Mouse (Mus musculus) ZHBTc4 (cell line): ENCODE data around the gene Rundc1.
"Not testable (repeated sequence)": the region's sequence is repeated elsewhere in the genome, so short reads cannot be mapped to it uniquely, and the experiment has no call there.

Experiments used
- DNase-seq: peaks from one replicate; pipeline ENCODE4 v3.0.0-alpha.2; 2011; ENCODE audit warnings: low read depth, low spot score

Rundc1 gene

DNA sequence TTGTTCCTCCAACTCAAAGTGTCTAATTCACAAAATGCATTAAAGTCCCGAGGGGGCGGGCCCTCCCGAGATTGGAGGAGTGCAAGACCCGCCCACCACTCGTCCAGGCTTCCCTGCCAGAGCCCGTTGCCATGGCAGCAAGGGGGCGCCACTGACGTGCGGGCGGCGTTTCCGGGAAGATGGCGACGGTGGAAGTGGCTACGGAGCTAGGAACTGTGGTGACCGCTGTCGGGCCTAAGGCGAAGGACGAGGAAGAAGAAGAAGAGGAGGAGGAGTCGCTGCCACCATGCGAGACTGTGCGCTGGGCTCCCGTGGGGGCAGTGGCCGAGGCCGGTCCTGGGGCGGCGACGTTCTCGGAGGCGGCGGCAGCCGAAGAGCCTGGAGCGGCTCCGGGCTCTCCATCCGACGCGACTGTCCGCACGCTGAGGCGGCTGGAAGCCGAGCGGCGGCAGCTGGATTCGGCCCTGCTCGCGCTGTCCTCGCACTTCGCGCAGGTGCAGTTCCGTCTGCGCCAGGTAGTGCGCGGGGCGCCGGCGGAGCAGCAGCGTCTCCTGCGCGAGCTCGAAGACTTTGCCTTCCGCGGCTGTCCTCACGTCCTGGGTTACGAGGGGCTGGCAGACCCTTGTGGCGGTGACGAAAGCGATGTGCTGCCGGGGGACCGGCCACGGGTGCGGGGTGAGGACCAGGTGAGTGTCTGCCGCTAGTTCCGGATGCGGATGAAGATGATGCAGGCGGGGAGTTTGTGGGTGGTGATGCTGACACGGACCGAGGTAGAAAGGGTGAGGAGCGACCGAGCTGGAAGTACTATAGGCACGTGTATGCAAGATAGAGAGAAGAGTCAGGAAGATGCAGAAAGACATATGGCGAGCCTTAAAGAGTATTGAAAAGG, at the start of gene Rundc1, which contains the start of gene Ptges3l:
TSS of gene Rundc1 (plus strand) at position 161 of the 889 bp plus-strand sequence.
TSS of gene Ptges3l (minus strand) at position 409 of the 889 bp plus-strand sequence.
- DNase-seq = peak; percentile 98

DNA sequence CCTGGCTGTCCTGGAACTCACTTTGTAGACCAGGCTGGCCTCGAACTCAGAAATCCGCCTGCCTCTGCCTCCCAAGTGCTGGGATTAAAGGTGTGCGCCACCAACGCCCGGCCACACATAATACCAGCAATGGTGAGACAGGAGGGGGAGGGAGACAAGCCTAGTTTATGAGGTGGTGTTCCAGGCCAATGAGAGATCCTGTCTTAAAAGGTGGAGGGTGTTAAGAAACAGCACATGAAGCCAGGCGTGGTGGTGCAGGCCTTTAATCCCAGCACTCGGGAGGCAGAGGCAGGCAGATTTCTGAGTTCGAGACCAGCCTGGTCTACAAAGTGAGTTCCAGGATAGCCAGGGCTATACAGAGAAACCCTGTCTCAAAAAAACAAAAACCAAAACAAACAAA, 46.7 kb upstream of the Rundc1 start:
- not testable (repeated sequence) for DNase-seq

GRCm38 (mm10) chr11:101378926-101379325, 46.0 kb upstream of the Rundc1 start:
- DNase-seq = no peak

DNA sequence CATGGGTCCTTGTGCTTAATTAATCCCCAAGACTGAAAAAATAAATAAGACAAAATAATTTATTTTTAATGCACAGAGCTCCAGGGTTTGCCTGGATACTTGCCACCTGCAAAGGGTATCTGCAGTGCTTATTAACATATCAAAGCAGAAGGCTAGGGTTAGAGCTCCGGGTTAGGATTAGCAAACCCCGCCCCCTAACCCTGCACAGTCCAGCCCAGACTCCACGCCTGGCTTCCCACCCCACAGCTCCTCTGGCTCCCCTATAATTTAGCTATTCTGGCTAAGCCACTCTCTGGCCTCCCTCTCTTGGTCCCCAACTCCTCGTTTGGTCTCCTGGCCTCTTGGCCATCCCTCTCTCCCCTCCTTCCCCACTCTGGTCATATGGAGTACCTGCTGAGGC, 43.1 kb upstream of the Rundc1 start:
- peak; percentile 66 for DNase-seq

DNA sequence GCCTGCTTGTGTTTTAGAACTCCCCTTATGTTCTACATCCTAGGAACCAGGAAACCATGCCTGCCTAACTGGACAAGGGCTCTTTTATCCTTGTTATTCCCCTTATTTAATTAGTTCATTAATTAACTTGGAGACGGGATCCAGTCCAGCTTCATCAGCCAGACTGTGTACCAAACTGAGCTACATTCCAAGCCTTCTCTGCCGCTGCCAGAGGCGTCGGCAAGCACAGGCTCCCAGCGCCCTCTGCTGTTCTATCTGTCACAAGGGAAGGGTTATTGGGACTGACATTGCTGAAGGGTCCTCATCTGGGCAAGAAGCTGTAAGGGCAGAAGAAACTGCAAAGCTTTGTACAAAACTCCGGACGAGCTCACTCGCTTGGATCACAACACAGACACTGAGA, 29.8 kb upstream of the Rundc1 start:
- DNase-seq = peak; percentile 83

DNA sequence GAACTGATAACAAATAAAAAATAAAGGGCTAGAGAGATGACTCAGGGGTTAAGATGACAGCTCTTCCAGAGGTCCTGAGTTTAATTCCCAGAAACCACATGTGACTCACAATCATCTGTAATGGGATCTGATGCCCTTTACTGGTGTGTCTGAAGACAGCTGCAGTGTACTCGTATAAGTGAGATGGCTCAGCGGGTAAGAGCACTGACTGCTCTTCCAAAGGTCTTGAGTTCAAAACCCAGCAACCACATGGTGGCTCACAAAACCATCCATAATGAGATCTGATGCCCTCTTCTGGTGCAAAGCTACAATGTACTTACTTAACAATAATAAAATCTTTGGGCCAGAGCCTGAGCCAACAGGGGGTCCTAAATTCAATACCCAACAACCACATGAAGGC, 9.6 kb upstream of the Rundc1 start:
- DNase-seq = peak; percentile 25

DNA sequence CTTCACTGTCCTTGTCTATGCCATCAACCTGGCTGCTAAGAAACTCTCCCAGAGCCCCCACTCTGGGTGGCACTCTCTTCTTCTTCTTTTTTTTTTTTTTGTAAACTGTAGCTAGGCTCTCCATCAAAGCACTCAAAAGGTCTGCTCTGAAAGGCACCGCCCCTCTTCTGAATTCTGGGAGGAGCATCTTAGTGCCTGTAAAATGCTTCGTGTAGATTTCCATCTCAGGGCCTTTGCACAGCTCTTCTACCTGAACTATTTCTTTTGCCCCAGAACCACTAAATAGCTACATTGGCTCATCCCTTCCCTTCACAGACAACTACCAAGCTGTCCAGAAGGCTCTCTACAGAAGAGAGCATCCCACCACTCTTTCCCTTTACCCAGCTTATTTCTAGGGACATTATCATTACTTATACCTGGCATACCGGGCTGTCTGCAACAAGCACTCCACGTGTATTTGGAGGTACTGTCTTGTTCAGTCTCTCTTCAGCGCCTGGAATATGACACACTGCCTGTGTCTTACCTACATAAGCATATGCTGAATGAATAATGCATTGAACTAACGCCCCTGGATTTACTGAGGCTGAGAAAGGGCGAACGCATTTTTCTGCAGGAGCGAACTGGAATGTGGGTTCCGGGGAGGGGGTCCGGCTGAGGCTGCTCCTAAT, 8.3 kb upstream of the Rundc1 start:
- DNase-seq = peak; percentile 77

DNA sequence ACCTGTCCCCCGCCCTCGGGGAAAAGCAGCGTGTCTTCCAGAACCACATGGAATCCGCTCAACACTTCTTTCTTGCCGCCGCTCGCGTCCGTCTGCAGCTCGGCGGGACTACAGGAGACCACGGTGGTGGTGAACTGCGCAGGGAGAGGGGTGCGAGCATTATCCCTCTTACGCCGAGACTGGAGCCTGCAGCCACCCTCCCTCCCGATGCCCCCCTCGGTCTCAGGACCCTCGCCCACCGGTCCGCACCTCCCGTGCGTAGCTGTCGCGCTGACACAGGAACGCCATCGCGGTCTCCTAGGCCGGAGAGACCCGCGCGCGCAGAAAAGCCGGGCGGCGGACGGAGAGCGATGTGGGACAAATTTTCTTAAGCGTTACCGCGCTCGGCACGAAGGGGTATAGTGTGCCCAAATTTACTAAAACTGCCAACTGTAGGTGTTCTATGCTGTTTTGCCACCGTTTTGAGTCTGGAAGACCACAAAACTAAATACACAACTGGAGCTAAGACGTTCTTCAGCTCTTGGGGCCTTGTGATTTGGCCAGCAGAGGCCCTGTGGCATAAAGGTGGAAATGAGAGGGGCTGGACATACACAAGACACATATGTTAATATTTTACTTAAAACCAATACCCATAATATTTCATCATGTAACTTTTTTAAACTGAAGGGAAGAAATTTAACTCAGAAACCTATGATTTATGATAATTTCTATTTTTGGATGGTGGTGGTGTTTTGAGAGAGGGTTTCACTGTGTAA, 7.6 kb upstream of the Rundc1 start, which contains the start of gene Aarsd1:
TSS of gene Aarsd1 (minus strand) at position 515 of the 755 bp plus-strand sequence.
- peak; percentile 91 for DNase-seq

DNA sequence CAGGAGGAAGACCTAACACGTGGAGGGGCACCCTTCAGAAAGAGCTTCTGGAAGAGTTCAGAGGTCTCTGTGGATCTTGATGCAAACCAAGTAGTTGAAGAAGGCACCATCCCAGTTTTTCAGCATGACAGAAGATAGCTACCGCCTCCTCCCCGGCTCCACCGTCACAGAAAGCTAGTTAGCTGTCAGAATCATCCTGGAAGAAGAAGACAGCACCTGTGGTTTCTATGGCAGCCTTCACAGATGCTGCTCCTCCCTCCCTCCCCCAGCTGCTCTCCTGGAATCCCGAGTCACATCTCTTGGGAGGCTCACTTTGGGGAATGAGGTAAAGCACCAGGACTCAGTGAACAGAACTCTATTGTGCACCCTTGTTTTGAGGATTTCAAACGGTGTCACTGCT, 5.9 kb upstream of the Rundc1 start:
- no peak for DNase-seq

DNA sequence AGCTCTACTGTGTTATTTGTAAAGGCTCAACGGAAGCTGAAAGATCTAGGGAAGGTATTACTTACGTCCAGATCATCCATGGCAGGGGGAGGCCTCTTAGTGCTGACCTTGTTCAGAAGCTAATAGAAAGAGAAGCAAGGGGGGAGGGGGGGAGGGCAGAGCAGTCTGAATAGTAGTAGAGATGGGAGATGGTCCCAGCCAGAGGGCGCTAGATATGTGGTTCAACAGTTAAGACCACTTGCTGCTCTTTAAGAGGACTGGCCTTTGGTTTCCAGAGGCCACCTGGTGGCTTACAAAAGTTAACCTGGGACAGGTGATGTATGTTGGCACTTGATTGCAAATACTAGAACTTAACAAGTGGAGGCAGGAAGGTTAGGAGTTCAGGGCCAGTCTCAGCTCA, 5.3 kb upstream of the Rundc1 start:
- peak; percentile 72 for DNase-seq

DNA sequence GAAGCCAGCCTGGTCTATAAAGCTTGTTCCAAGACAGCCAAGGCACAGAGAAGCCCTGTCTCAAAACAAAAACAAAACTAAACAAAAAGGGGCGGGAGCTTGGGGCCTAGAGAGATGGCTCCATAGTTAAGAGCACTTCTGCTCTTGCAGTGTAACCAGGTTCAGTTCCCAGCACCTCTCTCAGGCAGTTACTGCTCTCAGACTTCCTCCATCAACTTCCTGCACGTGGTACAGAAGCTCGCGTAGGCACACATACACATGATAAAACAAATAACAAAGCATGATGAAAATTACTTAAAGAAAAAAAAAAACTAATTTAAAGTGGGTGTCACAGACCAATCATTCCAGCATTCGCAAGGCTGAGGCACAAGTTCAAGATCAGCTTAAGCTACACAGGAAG, 4.7 kb upstream of the Rundc1 start:
- DNase-seq = no peak

DNA sequence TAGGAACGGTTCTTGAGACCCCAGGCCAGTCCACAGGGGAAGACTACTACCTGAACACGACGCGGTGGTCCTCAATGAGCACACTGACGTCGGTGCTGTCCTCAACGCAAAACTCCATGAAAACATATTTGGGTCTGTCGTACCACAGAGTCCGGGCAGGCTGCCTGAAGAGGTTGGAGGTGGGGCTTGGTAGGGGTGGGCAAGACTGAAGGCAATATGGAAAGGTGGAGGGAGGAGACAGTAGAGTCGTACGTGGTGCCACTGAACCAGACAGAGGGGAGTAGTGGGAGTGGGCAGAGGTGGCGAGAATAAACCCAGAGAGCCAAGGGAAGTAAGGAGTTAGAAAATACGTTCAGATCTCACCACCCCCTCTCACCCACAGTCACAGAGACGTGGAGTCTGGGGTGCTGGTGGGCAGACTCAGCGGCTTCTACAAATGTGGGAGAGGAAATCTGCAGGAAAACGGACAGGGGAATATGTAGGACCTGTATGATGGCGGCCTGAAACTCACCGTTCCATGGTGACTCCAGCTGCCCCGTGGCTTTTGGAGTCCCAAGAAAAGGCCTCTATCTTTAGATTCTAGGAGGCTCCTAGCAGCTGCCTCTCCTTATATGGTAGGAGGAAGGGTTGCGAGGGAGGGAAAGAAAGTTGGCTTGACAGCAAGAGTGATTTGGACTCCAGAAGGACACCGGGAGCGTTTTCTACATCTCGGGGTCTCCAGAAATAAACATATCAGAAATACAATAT, 607 bp upstream of the Rundc1 start, which contains the start of gene Gm27029:
TSS of gene Gm27029 (minus strand) at position 692 of the 747 bp plus-strand sequence.
- peak; percentile 59 for DNase-seq

DNA sequence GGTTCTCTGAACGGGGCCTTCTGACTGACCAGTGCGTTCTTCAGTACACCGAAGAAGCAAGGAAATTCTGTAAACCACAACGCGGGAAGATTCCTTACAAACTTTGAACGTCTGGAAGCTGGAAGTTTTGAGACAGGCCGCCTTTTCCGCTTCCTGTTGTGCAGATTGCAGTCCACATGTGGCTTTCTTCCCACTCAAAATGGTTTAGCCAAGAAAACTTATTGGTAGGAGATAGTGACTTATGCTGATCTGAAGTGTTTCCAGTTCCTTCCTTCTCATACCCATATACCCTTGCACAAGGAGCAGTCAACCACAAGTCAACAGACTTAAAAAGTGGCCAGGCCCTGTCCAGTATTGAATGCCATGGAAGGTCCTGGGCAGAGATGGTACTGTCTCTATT, 1.3 kb downstream of the Rundc1 start:
- no peak for DNase-seq

DNA sequence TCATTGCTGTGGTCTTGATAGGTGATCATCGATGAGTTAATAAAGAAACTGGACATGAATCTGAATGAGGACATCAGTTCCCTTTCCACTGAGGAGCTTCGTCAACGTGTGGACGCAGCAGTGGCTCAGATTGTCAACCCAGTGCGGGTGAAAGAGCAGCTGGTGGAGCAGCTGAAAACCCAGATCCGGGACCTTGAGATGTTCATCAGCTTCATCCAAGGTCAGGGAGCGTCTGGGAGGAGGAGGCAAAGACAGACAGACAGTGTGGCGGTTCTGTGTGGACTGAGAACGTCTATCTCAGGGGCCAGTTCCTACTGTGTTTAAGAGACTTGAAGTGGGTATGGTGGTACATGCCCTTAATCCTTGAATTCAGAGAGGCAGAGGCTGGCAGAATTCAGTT, 6.4 kb downstream of the Rundc1 start:
- DNase-seq = no peak

GRCm38 (mm10) chr11:101433396-101433795, 8.5 kb downstream of the Rundc1 start:
- DNase-seq = no peak

DNA sequence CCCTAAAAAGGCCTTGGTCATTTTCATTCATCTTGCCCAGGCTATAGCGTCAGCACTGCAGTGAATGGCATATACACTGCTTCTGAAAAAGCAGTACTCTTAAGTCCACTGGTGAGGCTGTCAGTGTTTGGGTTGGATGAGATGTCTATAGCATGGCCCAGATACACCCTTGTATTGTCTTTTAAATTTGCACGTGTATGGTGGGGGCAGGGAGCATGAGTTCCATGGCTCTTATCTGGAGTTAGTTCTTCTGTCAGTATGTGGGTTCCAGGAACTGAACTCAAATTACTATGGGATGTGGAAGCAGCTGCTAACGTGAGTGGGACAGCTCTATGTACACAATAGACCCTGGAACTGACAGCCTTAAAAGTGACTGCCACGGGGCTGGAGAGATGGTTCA, 10.9 kb downstream of the Rundc1 start:
- peak; percentile 63 for DNase-seq

GRCm38 (mm10) chr11:101436916-101437315, 12.0 kb downstream of the Rundc1 start:
- DNase-seq = peak; percentile 82

DNA sequence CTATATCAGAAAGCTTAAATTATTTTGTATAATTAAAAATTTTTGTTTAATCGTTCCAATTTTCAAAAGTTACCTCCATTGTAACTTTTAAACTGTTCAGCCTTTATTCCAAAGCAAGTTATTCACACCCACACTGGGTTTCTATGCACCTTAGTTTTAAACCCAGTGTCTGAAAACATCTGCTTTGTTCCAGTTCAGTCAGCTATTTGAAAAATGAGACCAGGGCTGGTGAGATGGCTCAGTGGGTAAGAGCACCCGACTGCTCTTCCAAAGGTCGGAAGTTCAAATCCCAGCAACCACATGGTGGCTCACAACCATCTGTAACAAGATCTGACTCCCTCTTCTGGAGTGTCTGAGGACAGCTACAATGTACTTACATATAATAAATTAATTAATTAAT, 13.1 kb downstream of the Rundc1 start:
- not testable (repeated sequence) for DNase-seq

- not testable (repeated sequence) for DNase-seq
These were observed 16.7 kb downstream of the Rundc1 start for GRCm38 (mm10) chr11:101441450-101442126.

DNA sequence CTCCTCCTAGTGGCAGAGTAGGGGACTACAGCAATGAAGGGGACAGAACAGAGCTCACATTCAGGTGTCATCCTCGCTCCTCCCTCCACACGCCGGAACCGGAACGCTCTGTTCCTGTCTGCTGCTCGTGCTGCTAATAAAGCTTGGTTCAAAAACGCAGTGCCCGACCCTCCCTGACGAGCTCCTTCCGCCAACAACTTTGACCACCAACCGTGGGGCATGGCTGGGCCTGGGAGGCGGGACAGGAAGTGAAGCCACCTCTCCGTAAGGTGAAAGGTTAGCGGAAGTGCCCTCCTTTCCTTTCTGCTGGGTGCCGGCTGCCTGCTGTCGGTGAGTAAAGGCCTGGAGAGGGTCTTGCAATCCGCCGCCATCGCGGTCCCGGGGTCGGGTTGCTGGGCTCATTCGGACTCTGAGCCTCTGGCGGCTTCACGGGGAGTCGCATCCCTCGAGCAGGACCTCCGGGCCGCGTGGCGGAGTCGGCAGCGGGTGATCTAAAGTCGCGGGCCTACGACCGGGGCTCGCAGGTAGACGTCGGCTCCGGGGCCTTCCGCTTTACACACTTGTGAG, 17.3 kb downstream of the Rundc1 start, which contains the start of gene Rpl27:
TSS of gene Rpl27 (plus strand) at position 172 of the 567 bp plus-strand sequence.
- peak; percentile 100 for DNase-seq
